8 mouse cellular contexts compared by ENCODE assay signal in the genomic region with DNA sequence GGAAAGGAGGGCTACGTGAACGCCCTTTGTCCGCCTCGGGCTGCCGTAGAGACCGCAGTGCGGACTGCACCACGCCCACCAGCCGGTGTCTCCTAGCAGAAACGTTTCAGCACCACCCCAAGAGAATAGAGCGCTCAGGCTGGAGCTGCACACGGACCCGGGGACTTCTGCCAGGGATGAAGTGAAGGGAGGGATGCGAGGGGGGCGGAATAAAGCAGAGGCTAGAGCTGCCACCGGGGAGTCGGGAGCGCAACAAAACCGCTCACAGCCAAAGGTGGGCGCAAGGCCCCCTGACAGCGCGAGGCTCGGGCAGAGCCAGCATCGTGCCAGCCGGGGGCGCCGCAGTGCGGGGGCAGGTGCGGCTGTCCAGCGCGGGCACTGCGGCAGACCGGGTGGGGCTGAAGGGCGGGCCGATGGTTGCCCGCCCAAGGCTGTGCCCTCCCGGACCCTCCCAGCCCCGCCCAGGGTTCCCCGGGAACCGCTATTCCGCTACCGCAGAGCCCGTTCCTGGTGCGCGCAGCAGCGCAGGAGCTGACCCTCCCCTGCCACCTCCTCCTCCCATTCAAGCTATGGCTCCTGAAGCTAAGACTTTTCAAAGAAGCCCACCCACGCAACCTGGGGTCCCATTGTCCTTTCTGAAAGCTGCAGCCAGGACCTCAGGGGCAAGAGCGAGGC. TPM values are rescaled to one million over a fixed set of nuclear protein-coding genes. Genes with fewer than 3 reads are reported as not detected.
DNase-seq lines count a peak whose midpoint lies in the region; ATAC-seq and TF ChIP-seq lines count a peak whose summit lies in the region.

No protein-coding gene starts in this region.

- peak overlapping the region; percentile 29 for H3K4me3 ChIP-seq in thymus, adult 2 months (ENCODE audit: control insufficient read depth, insufficient read depth, low read length)
- peak overlapping the region; percentile 68 for H3K4me3 ChIP-seq in embryonic facial prominence, embryonic 15.5 days (replicated peaks)
- H3K4me3 ChIP-seq in heart, embryonic 10.5 days, result peak overlapping the region; percentile 89
- H3K4me3 ChIP-seq in kidney, embryonic 14.5 days (ENCODE audit: low read length), result peak overlapping the region; percentile 65
- H3K4me3 ChIP-seq in liver, embryonic 13.5 days (replicated peaks), result peak overlapping the region; percentile 54
- peak overlapping the region; percentile 76 for H3K4me3 ChIP-seq in neural tube, embryonic 11.5 days (ENCODE audit: low read depth, low read length)

- H3K4me2 ChIP-seq in embryonic facial prominence, embryonic 15.5 days (replicated peaks), result peak overlapping the region; percentile 94
- peak overlapping the region; percentile 96 for H3K4me2 ChIP-seq in kidney, embryonic 14.5 days (replicated peaks; ENCODE audit: low read depth, low read length)
- H3K4me2 ChIP-seq in liver, embryonic 13.5 days, result peak overlapping the region; percentile 68
- peak overlapping the region; percentile 54 for H3K4me2 ChIP-seq in neural tube, embryonic 11.5 days (ENCODE audit: low read depth)

- TF ChIP-seq POLR2A in thymus, adult 2 months (IDR thresholded peaks at IDR 0.05; ENCODE audit: control insufficient read depth, extremely low read depth, insufficient read depth, low read length, poor library complexity), result no peak

- H3K27ac ChIP-seq in thymus, adult 2 months (ENCODE audit: control insufficient read depth, insufficient read depth, low read length), result no peak overlapping the region
- H3K27ac ChIP-seq in embryonic facial prominence, embryonic 15.5 days (replicated peaks), result peak overlapping the region; percentile 83
- peak overlapping the region; percentile 92 for H3K27ac ChIP-seq in heart, embryonic 10.5 days
- no peak overlapping the region; the same call in 1 of the 2 replicates for H3K27ac ChIP-seq in kidney, embryonic 14.5 days (ENCODE audit: low read depth, low read length)
- H3K27ac ChIP-seq in liver, embryonic 13.5 days, result no peak overlapping the region
- H3K27ac ChIP-seq in neural tube, embryonic 11.5 days (ENCODE audit: low read depth, low read length), result peak overlapping the region; percentile 97

- no peak for DNase-seq in thymus, adult 2 months
- no peak for DNase-seq in thymus, postnatal 14 days
- DNase-seq in heart, embryonic 10.5 days (ENCODE audit: low spot score), result peak; percentile 91
- DNase-seq in liver, embryonic 13.5 days, result no peak
- DNase-seq in neural tube, embryonic 11.5 days (ENCODE audit: low spot score), result peak; percentile 91
- peak; percentile 80 for DNase-seq in urinary bladder, postnatal 14 days (ENCODE audit: low spot score)

- no peak for TF ChIP-seq CTCF in thymus, adult 2 months (IDR thresholded peaks at IDR 0.05; ENCODE audit: borderline replicate concordance, control insufficient read depth, extremely low read depth, insufficient read depth, low read length, poor library complexity)

- H3K4me1 ChIP-seq in thymus, adult 2 months (replicated peaks; ENCODE audit: control insufficient read depth, insufficient read depth, low read length), result peaks cover 14% of the 10 kb centered on the region
- peaks cover 32% of the 10 kb centered on the region for H3K4me1 ChIP-seq in embryonic facial prominence, embryonic 15.5 days
- peaks cover 20% of the 10 kb centered on the region for H3K4me1 ChIP-seq in heart, embryonic 10.5 days
- peaks cover 11% of the 10 kb centered on the region; the same call in 1 of the 2 replicates for H3K4me1 ChIP-seq in kidney, embryonic 14.5 days (ENCODE audit: control insufficient read depth, insufficient read depth, low read length)
- H3K4me1 ChIP-seq in liver, embryonic 13.5 days (replicated peaks), result peaks cover 16% of the 10 kb centered on the region
- peaks cover 30% of the 10 kb centered on the region for H3K4me1 ChIP-seq in neural tube, embryonic 11.5 days (ENCODE audit: control insufficient read depth, insufficient read depth, low read length)

- H3K9ac ChIP-seq in embryonic facial prominence, embryonic 15.5 days, result peak overlapping the region; percentile 50
- peak overlapping the region; percentile 67 for H3K9ac ChIP-seq in kidney, embryonic 14.5 days (ENCODE audit: low read depth, low read length)
- H3K9ac ChIP-seq in liver, embryonic 13.5 days, result no peak overlapping the region
- peak overlapping the region; percentile 89 for H3K9ac ChIP-seq in neural tube, embryonic 11.5 days (ENCODE audit: low read length)

- peaks cover 21% of the 10 kb centered on the region for H3K27me3 ChIP-seq in thymus, adult 2 months (ENCODE audit: control insufficient read depth, insufficient read depth, low read length)
- no peaks in the 10 kb centered on the region for H3K27me3 ChIP-seq in embryonic facial prominence, embryonic 15.5 days
- no peaks in the 10 kb centered on the region for H3K27me3 ChIP-seq in heart, embryonic 10.5 days (ENCODE audit: insufficient read depth, poor library complexity, severe bottlenecking)
- H3K27me3 ChIP-seq in kidney, embryonic 14.5 days (ENCODE audit: control insufficient read depth, insufficient read depth, low read length), result no peaks in the 10 kb centered on the region
- H3K27me3 ChIP-seq in liver, embryonic 13.5 days, result peaks cover 65% of the 10 kb centered on the region
- no peaks in the 10 kb centered on the region for H3K27me3 ChIP-seq in neural tube, embryonic 11.5 days (ENCODE audit: control insufficient read depth, insufficient read depth, low read length)

- ATAC-seq in embryonic facial prominence, embryonic 15.5 days (ENCODE audit: insufficient number of reproducible peaks, low FRiP score, low TSS enrichment, low read depth), result peak; percentile 88
- ATAC-seq in kidney, embryonic 14.5 days (ENCODE audit: low FRiP score, low TSS enrichment), result peak; percentile 76
- no peak; the same call in 1 of the 2 replicates for ATAC-seq in liver, embryonic 13.5 days (ENCODE audit: low read depth)
- peak; percentile 77 for ATAC-seq in neural tube, embryonic 11.5 days (ENCODE audit: insufficient read depth, low FRiP score, low TSS enrichment)

- H3K9me3 ChIP-seq in embryonic facial prominence, embryonic 15.5 days (replicated peaks), result no peaks in the 10 kb centered on the region
- no peaks in the 10 kb centered on the region for H3K9me3 ChIP-seq in heart, embryonic 10.5 days
- no peaks in the 10 kb centered on the region for H3K9me3 ChIP-seq in kidney, embryonic 14.5 days (ENCODE audit: control insufficient read depth, low read length)
- H3K9me3 ChIP-seq in liver, embryonic 13.5 days (replicated peaks), result no peaks in the 10 kb centered on the region
- no peaks in the 10 kb centered on the region for H3K9me3 ChIP-seq in neural tube, embryonic 11.5 days (ENCODE audit: control insufficient read depth, low read length)

- WGBS in thymus, adult 2 months, result 3% methylated on average over 48 of the region's 48 CpGs
- under 1% methylated on average over 46 of the region's 48 CpGs for WGBS in embryonic facial prominence, embryonic 15.5 days
- WGBS in heart, embryonic 10.5 days, result under 1% methylated on average over 47 of the region's 48 CpGs
- under 1% methylated on average over 37 of the region's 48 CpGs for WGBS in kidney, embryonic 14.5 days
- 0% methylated on average over 46 of the region's 48 CpGs for WGBS in liver, embryonic 13.5 days (ENCODE audit: insufficient replicate concordance)
- WGBS in neural tube, embryonic 11.5 days, result under 1% methylated on average over 41 of the region's 48 CpGs

- H3K36me3 ChIP-seq in thymus, adult 2 months (ENCODE audit: control insufficient read depth, insufficient read depth, low read length), result no peaks in the 10 kb centered on the region
- no peaks in the 10 kb centered on the region for H3K36me3 ChIP-seq in embryonic facial prominence, embryonic 15.5 days
- no peaks in the 10 kb centered on the region for H3K36me3 ChIP-seq in heart, embryonic 10.5 days
- no peaks in the 10 kb centered on the region for H3K36me3 ChIP-seq in kidney, embryonic 14.5 days (ENCODE audit: control insufficient read depth, insufficient read depth, low read length)
- no peaks in the 10 kb centered on the region for H3K36me3 ChIP-seq in liver, embryonic 13.5 days
- no peaks in the 10 kb centered on the region for H3K36me3 ChIP-seq in neural tube, embryonic 11.5 days (ENCODE audit: control insufficient read depth, insufficient read depth, low read length)

RNA-seq across cellular contexts. Expression of a gene that starts 1.3 kb away (rescaled TPM):
- 0.92 and 1.1 TPM in 2 replicates for polyA plus RNA-seq in thymus, adult 2 months (2012; rRNA removed)
- polyA plus RNA-seq in embryonic facial prominence, embryonic 15.5 days (2015; fragmentation: Nextera tagmentation; extraction: Ambion mirVana), result 163 and 172 TPM in 2 replicates
- 164 and 186 TPM in 2 replicates for polyA plus RNA-seq in heart, embryonic 10.5 days (2016; fragmentation: Nextera tagmentation; extraction: Ambion mirVana)
- 44.2 and 55.1 TPM in 2 replicates for polyA plus RNA-seq in kidney, embryonic 14.5 days (2014; fragmentation: Nextera tagmentation; extraction: Ambion mirVana)
- 5.3 and 5.4 TPM in 2 replicates for polyA plus RNA-seq in liver, embryonic 13.5 days (2015; fragmentation: Nextera tagmentation; extraction: Ambion mirVana)
- 855 and 870 TPM in 2 replicates for polyA plus RNA-seq in neural tube, embryonic 11.5 days (2014; fragmentation: Nextera tagmentation; extraction: Ambion mirVana)

Comparison
In these comparisons a context has a peak if more than half of its experiments do, and no peak if none do; other contexts are left out.
1. DNase-seq: peak in heart, embryonic 10.5 days (single experiment), neural tube, embryonic 11.5 days (single experiment) and urinary bladder, postnatal 14 days (single experiment); none in thymus, adult 2 months (single experiment), thymus, postnatal 14 days (single experiment) and liver, embryonic 13.5 days (single experiment).
2. H3K27ac ChIP-seq: peak in embryonic facial prominence, embryonic 15.5 days (single experiment), heart, embryonic 10.5 days (single experiment) and neural tube, embryonic 11.5 days (single experiment); none in thymus, adult 2 months (single experiment), kidney, embryonic 14.5 days (single experiment) and liver, embryonic 13.5 days (single experiment).
3. H3K4me3 ChIP-seq: peak in every context shown above with its lines; median percentile 89 in heart, embryonic 10.5 days; 76 in neural tube, embryonic 11.5 days; 68 in embryonic facial prominence, embryonic 15.5 days; 65 in kidney, embryonic 14.5 days; 54 in liver, embryonic 13.5 days; 29 in thymus, adult 2 months.
4. Peak in every context shown above with its lines, with median percentiles within 50 percentile points of each other: H3K4me2 ChIP-seq.